Mouse (Mus musculus) heart, embryonic 13.5 days (tissue): Measurements from ENCODE around the gene Snrk. TPM values are rescaled to one million over a fixed set of nuclear protein-coding genes. Genes with fewer than 3 reads are reported as not detected.

Experiments
- ATAC-seq: fragments of 200-750 bp; cut with Nextera tagmentation; 2 replicates; pipeline ENCODE4 v1.8.0; 2017; ENCODE audit warnings: moderate TSS enrichment; ENCODE audit not compliant: insufficient number of reproducible peaks, low FRiP score, low TSS enrichment; ENCODE audit errors: extremely low read depth
- H3K27ac ChIP-seq: fragments of 300-500 bp; sonication (generic); replicated peaks from 2 replicates; pipeline ENCODE4 v1.5.1; 2015; ENCODE audit warnings: moderate library complexity, mild to moderate bottlenecking, inconsistent platforms
- H3K27me3 ChIP-seq: fragments of 300-500 bp; sonication (generic); replicated peaks from 2 replicates; pipeline ENCODE4 v1.6.1; 2015; ENCODE audit warnings: mild to moderate bottlenecking, inconsistent platforms
- H3K36me3 ChIP-seq: fragments of 300-500 bp; sonication (generic); 2 replicates; pipeline ENCODE4 v1.6.1; 2015; ENCODE audit warnings: mild to moderate bottlenecking, inconsistent platforms
- H3K4me1 ChIP-seq: fragments of 300-500 bp; sonication (generic); 2 replicates; pipeline ENCODE4 v1.6.1; 2015; ENCODE audit warnings: inconsistent platforms
- H3K4me2 ChIP-seq: fragments of 300-500 bp; sonication (generic); 2 replicates; pipeline ENCODE4 v1.6.1; 2015; ENCODE audit warnings: inconsistent platforms, mild to moderate bottlenecking, moderate library complexity
- H3K4me3 ChIP-seq: fragments of 300-500 bp; sonication (generic); 2 replicates; pipeline ENCODE4 v1.5.1; 2015; ENCODE audit warnings: moderate library complexity, mild to moderate bottlenecking, inconsistent platforms
- H3K9ac ChIP-seq: fragments of 300-500 bp; sonication (generic); 2 replicates; pipeline ENCODE4 v1.6.1; 2015; ENCODE audit warnings: inconsistent platforms, mild to moderate bottlenecking, moderate library complexity
- H3K9me3 ChIP-seq: fragments of 300-500 bp; sonication (generic); 2 replicates; pipeline ENCODE4 v1.6.1; 2016; ENCODE audit warnings: inconsistent platforms
- WGBS: fragments of 180-500 bp; shearing (Covaris S2); methylation state at CpG from one replicate; pipeline ENCODE4 v1.1.7; 2015; ENCODE audit warnings: mixed read lengths; 5-methylcytosine and 5-hydroxymethylcytosine counted together
- polyA plus RNA-seq: library from polyadenylated mRNA; unstranded; fragments of >200 nt; fragmentation: Nextera tagmentation; extraction: Ambion mirVana; gene quantifications from 2 replicates; pipeline ENCODE4 v1.2.1, GENCODE M21; 2015

The Snrk gene
- polyA plus RNA-seq, 1 experiment from 2014 or later, result 38.0 TPM

- WGBS, result 71% methylated on average over 3 of the region's 3 CpGs
- Histone ChIP-seq H3K27ac (no peak overlapping the region), H3K27me3 (no peaks in the 10 kb centered on the region), H3K9ac (no peak overlapping the region), H3K4me3 (no peak overlapping the region), H3K36me3 (peaks cover 6% of the 10 kb centered on the region), H3K4me1 (peaks cover 52% of the 10 kb centered on the region), H3K9me3 (no peaks in the 10 kb centered on the region), H3K4me2 (no peak overlapping the region)
- ATAC-seq, result no peak
Measured at GRCm38 (mm10) chr9:122127271-122127785, 10.3 kb downstream of the Snrk start.

DNA sequence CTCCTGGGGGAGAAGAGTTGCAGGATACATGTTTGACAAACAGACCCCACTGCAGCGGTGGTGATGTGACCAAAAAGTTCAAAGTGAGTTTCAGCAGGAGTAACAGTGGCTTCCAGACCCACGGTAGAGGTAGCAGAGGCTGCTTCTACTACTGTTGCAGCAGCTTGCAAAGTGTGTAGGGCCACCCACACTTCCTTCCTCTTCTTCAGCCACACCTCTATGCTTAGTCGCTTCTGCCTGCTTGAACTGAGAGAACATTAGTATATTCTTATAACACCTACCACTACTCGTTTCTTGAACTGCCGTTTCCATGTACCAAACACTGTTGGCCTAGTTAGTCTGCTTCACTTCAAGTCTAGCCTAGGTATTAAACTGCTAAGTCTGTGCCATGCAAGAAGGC, 11.6 kb downstream of the Snrk start:
- Histone ChIP-seq H3K9me3 (no peaks in the 10 kb centered on the region), H3K4me2 (no peak overlapping the region), H3K9ac (no peak overlapping the region), H3K4me1 (peaks cover 50% of the 10 kb centered on the region), H3K27ac (no peak overlapping the region), H3K27me3 (no peaks in the 10 kb centered on the region), H3K4me3 (no peak overlapping the region), H3K36me3 (peaks cover 15% of the 10 kb centered on the region)
- ATAC-seq, result no peak
- 50% methylated on average over 5 of the region's 5 CpGs for WGBS

DNA sequence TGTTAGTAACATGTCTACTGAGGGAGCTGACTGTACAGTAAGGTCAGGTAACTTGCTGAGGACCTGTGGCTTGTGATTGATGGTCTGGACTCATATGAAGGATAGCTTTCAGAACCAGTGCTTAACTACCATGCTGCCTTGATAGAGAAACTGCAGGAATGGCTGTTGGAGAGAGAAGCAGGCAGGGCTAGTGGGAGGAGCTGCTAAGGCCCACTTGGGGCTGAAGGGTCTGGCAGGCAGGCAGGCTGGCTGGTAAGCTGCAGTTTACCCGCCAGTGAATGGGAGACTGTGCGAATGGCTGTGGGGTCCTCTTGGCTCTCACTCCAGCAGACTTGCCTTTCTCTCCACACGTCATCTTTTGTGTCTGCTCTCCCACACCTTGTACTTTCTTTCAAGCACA, 13.6 kb downstream of the Snrk start:
- H3K27ac ChIP-seq, result peak overlapping the region; percentile 20; the same call in 1 of the 2 replicates

GRCm38 (mm10) chr9:122132145-122132544, 15.1 kb downstream of the Snrk start:
- Histone ChIP-seq H3K4me3 (no peak overlapping the region), H3K4me1 (peaks cover 59% of the 10 kb centered on the region), H3K27ac (no peak overlapping the region), H3K36me3 (peaks cover 34% of the 10 kb centered on the region), H3K4me2 (no peak overlapping the region), H3K27me3 (no peaks in the 10 kb centered on the region), H3K9me3 (no peaks in the 10 kb centered on the region), H3K9ac (no peak overlapping the region)
- no peak for ATAC-seq
- 82% methylated on average over 7 of the region's 7 CpGs for WGBS

More for the DNA sequence above, 13.6 kb downstream of the Snrk start:
- Histone ChIP-seq H3K4me1 (peaks cover 62% of the 10 kb centered on the region), H3K9ac (peak overlapping the region; percentile 37; the same call in 1 of the 2 replicates), H3K4me3 (no peak overlapping the region), H3K4me2 (no peak overlapping the region), H3K36me3 (peaks cover 24% of the 10 kb centered on the region), H3K9me3 (no peaks in the 10 kb centered on the region), H3K27me3 (no peaks in the 10 kb centered on the region)
- ATAC-seq, result no peak
- 38% methylated on average over 3 of the region's 3 CpGs for WGBS

DNA sequence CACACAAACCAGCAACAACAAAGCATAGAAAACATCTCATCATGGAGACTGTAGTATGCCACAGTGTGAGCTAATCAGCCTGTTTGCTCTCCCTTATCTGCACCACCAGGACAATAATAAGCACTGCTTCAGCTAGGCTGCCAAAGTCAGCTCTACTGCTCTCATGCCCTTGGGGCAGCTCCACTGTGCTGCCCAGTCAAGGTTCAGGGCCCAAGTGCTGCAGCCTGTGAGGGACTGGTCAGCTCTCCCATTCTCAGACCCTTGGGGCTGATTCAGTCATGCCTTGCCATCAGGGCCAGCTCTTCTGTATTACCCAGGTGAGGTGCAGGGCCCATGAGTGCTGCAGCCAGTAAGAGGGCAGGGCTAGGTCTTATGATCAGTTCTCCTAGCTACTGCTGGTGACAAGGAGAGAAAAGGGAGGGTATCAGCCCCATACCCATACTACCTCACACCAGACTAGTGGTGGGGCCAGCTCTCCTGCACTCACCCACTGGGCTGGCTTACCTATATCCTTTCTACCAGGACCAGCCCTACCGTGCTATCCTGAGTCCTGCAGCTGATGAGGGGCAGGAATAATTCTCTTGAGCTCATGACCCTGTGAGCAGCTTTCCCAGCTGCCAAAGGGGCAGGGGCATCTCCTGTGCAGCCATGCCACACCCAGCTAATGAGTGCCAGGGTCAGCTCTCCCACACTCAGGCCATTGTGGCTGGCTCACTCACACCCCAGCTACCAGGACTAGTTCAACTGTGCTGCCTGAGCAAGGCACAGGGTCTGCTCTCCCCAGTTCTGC, 18.2 kb downstream of the Snrk start:
- 56% methylated on average over 1 of the region's 1 CpGs for WGBS
- H3K27me3 ChIP-seq, result no peaks in the 10 kb centered on the region
- no peak overlapping the region for H3K4me3 ChIP-seq
- ATAC-seq, result no peak
- peaks cover 50% of the 10 kb centered on the region for H3K36me3 ChIP-seq
- H3K4me2 ChIP-seq, result no peak overlapping the region
- H3K27ac ChIP-seq, result no peak overlapping the region; the same call in 1 of the 2 replicates
- H3K9me3 ChIP-seq, result no peaks in the 10 kb centered on the region
- peaks cover 59% of the 10 kb centered on the region for H3K4me1 ChIP-seq
- peak overlapping the region; percentile 48; the same call in 1 of the 2 replicates for H3K9ac ChIP-seq

DNA sequence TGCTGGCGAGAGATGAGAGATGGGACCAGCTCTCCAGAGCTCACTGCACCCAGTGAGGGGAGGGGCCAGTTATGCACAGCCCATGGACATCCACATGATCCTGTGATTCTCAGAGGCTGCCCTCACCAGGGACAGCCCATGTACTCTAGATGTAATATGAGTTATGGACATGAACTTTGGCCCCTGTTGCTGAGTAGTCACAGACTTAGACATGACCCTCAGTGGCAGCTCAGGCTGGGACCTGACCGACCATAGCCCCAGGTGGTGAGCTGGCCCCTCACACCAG, 18.8 kb downstream of the Snrk start:
- Histone ChIP-seq H3K36me3 (peaks cover 50% of the 10 kb centered on the region), H3K27me3 (no peaks in the 10 kb centered on the region), H3K9ac (no peak overlapping the region), H3K4me3 (no peak overlapping the region), H3K9me3 (no peaks in the 10 kb centered on the region), H3K4me1 (peaks cover 58% of the 10 kb centered on the region), H3K27ac (no peak overlapping the region; the same call in 1 of the 2 replicates), H3K4me2 (no peak overlapping the region)
- no peak for ATAC-seq
- WGBS, result 67% methylated on average over 2 of the region's 2 CpGs

- Histone ChIP-seq H3K4me2 (no peak overlapping the region), H3K9ac (no peak overlapping the region), H3K9me3 (no peaks in the 10 kb centered on the region), H3K27me3 (no peaks in the 10 kb centered on the region), H3K27ac (no peak overlapping the region), H3K4me1 (peaks cover 66% of the 10 kb centered on the region), H3K4me3 (no peak overlapping the region), H3K36me3 (peaks cover 41% of the 10 kb centered on the region)
- no peak for ATAC-seq
- WGBS, result 96% methylated on average over 1 of the region's 1 CpGs
Measured at GRCm38 (mm10) chr9:122137960-122138359, 20.9 kb downstream of the Snrk start.

GRCm38 (mm10) chr9:122138371-122139029, 21.4 kb downstream of the Snrk start:
- Histone ChIP-seq H3K9me3 (no peaks in the 10 kb centered on the region), H3K4me1 (peaks cover 65% of the 10 kb centered on the region), H3K4me2 (no peak overlapping the region), H3K36me3 (peaks cover 39% of the 10 kb centered on the region), H3K4me3 (no peak overlapping the region), H3K27ac (no peak overlapping the region), H3K9ac (no peak overlapping the region), H3K27me3 (no peaks in the 10 kb centered on the region)
- 81% methylated on average over 4 of the region's 4 CpGs for whole genome bisulfite sequencing
- no peak for ATAC-seq

DNA sequence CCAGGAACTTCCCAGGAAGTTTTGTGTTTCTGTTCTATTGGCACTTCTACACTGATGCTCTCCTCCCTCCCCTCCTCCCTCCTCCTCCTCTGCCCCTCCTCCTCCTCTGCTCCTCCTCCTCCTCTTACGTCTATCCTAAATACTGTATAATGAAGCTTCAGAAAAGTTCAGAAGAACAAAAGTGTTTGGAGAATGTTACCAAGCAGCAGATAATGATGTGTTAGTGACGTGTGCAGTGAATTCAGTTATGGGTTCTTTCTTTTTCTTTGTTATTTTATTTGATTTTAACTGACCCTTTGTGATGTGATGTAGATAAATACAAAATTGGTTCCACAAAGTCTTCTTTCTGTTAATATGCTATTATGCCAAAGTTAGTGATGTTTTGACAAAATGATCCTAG, 22.2 kb downstream of the Snrk start:
- H3K27ac ChIP-seq, result no peak overlapping the region
- no peak overlapping the region for H3K9ac ChIP-seq
- H3K36me3 ChIP-seq, result peaks cover 42% of the 10 kb centered on the region
- H3K4me1 ChIP-seq, result peaks cover 61% of the 10 kb centered on the region
- 53% methylated on average over 2 of the region's 2 CpGs for WGBS
- H3K27me3 ChIP-seq, result no peaks in the 10 kb centered on the region
- H3K4me3 ChIP-seq, result no peak overlapping the region
- H3K9me3 ChIP-seq, result no peaks in the 10 kb centered on the region
- no peak overlapping the region for H3K4me2 ChIP-seq
- ATAC-seq, result no peak

DNA sequence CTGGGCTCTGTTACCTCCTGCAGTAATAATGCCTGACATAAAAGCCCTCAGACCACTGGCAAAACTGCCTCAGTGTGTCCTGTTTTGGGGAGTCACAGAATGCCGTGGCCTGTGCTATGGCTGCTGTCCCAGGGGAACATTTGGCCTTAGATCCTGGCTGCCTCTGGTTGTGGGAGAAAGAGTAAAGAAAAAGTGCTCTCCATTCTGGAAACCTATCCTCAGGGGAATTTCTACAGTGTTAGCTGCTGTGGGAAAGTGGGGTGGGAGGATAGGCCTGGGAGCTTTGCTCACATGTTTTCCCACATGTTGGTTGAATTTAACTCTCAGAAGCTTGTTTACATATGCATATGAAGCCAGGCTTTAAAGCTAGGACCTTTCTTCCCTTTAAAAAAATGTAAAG, 26.2 kb downstream of the Snrk start:
- Histone ChIP-seq H3K9ac (no peak overlapping the region), H3K4me2 (no peak overlapping the region), H3K27me3 (no peaks in the 10 kb centered on the region), H3K36me3 (peaks cover 35% of the 10 kb centered on the region), H3K27ac (no peak overlapping the region), H3K9me3 (0 out of 2 replicates have a peak, but pooled peaks cover 4% of the 10 kb centered on the region), H3K4me1 (peaks cover 54% of the 10 kb centered on the region), H3K4me3 (no peak overlapping the region)
- WGBS, result 67% methylated on average over 1 of the region's 1 CpGs
- no peak for ATAC-seq

DNA sequence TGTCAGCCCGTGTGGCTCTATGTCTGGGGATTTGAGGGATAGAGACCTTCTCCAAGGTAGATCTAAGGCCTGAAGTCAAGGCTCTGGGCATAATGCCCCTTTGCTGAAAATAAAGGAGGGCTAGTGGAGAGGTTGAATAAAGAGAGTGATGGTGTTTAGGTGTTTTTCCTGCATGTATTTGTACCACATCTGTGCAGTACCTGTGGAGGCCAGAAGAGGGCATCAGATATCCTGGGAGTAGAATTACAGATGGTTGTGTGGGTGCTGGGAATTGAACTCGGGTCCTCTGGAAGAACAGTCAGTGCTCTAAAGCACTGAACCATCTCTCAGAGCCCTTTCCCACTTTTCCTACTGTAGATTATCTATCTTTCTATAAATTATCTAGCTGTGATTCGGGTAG, 27.7 kb downstream of the Snrk start:
- ATAC-seq, result no peak
- Histone ChIP-seq H3K9ac (no peak overlapping the region), H3K4me1 (peaks cover 48% of the 10 kb centered on the region), H3K36me3 (peaks cover 30% of the 10 kb centered on the region), H3K27me3 (no peaks in the 10 kb centered on the region), H3K4me3 (no peak overlapping the region), H3K9me3 (0 out of 2 replicates have a peak, but pooled peaks cover 4% of the 10 kb centered on the region), H3K27ac (no peak overlapping the region), H3K4me2 (no peak overlapping the region)
- 95% methylated on average over 3 of the region's 3 CpGs for WGBS
